Mouse (Mus musculus) spleen, postnatal 36 days (tissue): ENCODE data around the gene Crtc1.

ENCODE experiments used
- DNase-seq, 2 experiments: peaks; one replicate each; pipeline ENCODE4 v3.0.0; 2022; ENCODE audit warnings: low spot score in 2 of 2, mixed read lengths in 1 of 2

Crtc1 gene

DNA sequence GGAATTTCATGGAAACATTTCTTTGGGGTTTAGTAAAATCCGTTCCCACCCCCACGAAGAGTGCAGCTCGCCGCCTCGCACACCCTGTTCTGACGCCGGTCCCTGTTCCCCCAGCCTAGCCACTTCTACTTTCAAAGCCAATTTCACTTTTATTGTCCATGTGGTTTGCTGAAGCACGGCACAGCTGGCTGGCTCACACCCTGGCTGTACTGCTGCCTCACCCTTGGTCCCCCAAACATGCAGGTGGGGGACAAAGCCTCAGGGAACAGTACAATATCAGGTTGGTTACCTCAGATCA lies 23.1 kb upstream of the Crtc1 start:
- DNase-seq: no peak

- DNase-seq: no peak
Measured at GRCm38 (mm10) chr8:70461765-70462515, 22.6 kb upstream of the Crtc1 start.

DNA sequence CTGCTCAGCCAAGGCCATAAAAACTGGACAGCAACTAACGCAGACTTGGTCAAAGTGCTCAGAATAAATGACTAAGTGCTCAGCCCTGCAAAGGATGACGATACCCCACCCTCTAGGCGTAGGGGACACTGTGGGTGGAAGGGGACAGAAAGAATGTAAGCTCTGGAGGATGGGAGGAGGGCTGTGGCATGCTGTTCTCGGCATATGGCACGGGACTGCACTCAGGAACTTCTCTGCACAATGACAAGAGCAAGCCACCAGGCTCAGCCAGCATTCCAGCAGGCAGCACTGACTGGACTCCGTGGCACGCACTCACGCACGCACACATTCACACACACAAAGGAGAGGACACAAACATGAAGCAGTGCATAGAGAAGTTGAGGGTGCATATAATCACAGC lies 21.2 kb upstream of the Crtc1 start:
- DNase-seq: no peak

DNA sequence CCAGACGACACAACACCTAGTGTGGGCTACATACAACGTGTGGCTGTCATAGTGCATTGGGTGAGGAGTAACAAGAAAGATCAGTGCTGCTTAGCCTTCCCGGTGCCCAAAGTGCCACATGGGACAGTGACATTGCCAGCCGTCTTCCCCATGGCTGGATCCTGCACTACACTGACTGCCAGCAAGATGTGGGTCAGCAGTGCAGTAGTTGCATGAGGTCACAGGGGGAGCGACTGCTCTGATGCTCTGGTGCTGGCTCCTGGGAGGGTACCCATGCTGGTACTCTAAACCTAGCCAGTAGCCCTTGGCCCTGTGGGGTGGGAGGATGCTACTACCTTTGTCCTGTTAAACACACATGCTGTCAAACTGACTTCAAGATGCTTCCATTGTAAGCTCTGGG lies 20.8 kb upstream of the Crtc1 start:
- no peak for DNase-seq

GRCm38 (mm10) chr8:70459636-70460035 lies 20.3 kb upstream of the Crtc1 start:
- DNase-seq: no peak

GRCm38 (mm10) chr8:70458462-70458861 lies 19.1 kb upstream of the Crtc1 start:
- DNase-seq: no peak

DNA sequence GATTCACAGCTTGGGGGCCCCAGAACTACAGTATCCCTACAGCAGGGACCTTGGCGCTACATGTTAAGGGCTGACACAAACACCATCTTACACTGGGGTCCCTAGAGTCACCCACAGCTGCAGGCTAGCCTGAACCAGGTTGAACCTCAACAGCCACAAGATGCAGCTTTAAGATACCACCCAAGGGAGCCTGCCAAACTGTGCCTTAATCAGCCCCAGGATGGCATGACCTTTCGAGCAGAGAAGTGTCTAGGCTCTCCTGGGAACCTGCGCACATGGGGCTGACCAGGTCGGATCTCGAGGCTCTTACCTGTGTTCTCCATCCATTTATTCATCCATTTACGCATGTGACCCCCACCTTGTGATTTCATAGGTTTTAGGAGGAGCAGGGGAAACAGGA lies 18.5 kb upstream of the Crtc1 start:
- DNase-seq: no peak

DNA sequence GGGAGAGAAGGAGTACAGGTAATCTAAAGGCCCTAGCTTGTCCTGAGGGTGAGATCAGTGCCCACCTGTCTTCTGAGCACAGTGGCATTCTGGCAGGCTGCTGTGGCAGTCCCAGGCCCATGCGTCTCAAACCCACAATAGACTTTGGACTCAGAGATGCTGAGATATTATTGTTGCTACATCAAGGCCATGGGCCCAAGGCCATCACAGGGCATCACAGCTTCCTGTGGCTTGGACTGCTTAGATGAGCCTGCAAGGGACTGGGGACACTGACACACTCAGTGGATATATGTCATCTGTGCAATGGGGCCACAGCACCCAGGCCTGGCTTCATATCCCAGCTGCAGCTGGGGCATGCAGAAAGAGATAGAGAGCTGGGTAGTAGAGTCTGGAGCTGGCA lies 17.6 kb upstream of the Crtc1 start:
- no peak for DNase-seq

- no peak for DNase-seq
Measured at GRCm38 (mm10) chr8:70453852-70454251, 14.5 kb upstream of the Crtc1 start.

GRCm38 (mm10) chr8:70452196-70452966 lies 13.0 kb upstream of the Crtc1 start:
- DNase-seq: no peak

DNA sequence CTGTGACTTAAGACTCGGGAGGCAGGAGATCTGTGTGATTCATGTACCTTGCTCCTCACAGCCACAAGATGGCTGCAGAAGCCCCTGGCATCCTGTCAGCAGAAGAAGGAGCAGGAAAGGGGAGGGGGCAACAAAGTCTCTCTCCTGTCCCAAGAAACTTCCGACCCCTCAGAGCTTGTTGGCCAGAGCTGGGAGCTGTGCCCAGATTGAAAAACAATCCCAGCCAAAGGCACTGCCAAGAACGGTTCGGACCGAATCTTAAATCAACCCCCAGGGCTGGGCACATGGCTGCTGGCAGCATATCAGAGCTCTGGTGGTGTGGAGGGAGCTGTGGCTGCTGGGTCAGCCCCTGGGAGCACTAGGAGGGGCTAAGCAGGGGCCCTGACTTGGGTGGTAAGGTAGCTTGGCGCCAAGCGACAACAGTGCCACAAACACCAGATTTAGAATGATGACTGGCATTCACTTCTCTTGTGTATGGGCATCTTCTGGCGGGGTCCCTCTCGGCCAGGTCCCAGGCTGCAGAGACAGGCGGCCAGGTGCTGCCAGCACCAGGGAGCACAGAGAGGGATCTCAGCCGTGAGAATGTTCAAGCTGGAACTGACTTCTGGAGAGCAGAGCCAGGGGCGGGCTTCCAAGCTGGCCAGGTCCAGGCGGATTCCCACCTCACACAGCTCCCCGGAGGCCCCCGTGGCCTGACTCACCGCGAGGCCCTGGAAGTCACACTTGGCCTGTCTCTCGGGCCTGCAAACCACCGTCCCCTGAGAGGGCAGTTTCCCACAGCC lies 8.5 kb upstream of the Crtc1 start:
- no peak for DNase-seq

GRCm38 (mm10) chr8:70445988-70446387 lies 6.6 kb upstream of the Crtc1 start:
- no peak for DNase-seq

- peak in 1 of 2 experiments; percentile 19 for DNase-seq
Measured at GRCm38 (mm10) chr8:70443326-70443725, 3.9 kb upstream of the Crtc1 start.

DNA sequence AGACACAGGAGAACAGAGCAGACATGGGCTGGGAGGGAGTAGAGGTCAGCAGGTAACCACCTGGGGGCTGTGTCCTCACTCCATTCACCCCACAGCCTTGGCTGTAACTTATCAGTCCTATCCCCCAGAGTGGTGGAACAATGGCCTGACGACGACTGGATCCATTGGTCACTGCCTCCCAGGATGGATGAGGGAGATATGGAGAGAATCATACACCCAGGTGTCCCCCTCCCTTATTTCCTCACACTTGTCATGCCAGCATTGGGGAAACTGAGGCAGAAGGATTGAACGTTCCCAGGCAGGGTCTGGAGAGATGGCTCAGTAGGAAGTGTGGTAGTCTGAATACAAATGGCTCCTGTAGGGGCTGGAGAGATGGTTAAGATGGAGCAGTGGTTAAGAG lies 2.2 kb upstream of the Crtc1 start:
- no peak for DNase-seq

DNA sequence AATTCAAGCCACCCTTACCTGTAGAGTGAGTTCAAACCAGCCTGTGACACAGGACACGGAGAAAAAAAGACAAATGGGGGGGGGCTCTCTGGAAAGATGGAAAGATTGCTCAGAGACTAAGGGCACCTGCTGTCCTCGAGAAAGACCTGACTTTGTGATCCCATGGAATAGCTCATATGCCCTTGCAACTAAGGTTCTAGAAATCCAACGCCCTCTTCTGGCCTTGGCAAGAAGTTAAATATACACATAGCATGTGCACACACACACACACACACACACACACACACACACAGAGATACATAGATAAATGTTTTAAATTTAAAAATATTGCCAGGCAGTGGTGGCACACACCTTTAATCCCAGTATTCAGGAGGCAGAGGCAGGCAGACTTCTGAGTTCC lies 867 bp upstream of the Crtc1 start:
- DNase-seq: no peak

DNA sequence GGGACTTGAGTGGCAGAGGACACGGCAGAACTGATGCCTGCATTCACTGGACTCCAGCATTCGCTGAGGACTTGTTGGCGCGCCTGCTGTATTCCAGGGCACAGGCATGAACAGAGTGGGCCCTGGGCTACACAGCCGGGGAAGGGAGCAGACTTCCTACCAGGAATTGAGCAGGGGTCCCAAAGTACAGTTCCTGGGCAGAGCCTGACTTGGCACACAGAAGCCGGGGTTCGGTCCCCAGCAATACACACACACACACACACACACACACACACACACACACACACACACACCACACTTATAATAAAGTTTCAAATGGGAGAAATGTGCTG lies 435 bp upstream of the Crtc1 start:
- no peak for DNase-seq

GRCm38 (mm10) chr8:70438423-70438822 lies 956 bp downstream of the Crtc1 start:
- no peak for DNase-seq

DNA sequence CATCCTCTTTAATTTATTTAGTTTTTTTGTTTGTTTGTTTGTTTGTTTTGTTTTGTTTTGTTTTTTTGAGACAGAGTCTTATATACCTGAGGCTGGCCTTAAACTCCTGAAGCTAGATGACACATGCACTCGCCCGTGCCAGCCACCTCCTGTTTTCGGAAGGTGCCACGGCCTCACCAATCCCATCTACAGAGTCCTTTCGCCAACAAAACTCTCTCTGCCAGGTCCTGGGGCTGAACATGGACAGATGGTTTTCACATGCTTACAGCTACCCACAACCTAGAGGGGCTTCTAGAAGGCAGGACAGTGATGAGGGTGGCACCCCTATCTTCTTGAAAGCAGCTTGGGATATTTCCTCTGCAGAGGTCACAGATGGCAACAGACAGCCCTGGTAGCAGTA lies 4.2 kb downstream of the Crtc1 start:
- no peak for DNase-seq

- DNase-seq: no peak
Measured at GRCm38 (mm10) chr8:70432991-70433536, 6.3 kb downstream of the Crtc1 start.

DNA sequence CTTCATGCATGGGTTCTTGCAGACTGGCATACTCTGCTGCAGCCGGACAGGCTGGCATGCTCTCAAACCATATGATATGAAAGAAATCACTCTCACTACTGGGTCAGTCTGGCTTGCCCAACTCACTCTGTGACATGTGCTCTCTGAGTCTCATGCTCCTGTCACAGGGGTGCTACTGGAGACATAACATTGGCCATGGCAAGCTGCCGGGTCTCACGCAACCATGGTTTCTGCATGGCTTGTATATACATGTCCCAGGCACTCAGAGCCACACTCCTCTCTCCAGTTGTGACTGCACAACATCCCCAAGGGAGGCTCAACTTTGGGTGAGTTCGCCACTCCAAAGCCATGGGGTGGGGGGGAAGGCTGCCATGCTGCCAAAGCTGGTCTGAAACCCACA lies 8.2 kb downstream of the Crtc1 start:
- DNase-seq: no peak

- DNase-seq: peak; percentile 34 to 41
Measured at GRCm38 (mm10) chr8:70426300-70426907, 13.0 kb downstream of the Crtc1 start.

DNA sequence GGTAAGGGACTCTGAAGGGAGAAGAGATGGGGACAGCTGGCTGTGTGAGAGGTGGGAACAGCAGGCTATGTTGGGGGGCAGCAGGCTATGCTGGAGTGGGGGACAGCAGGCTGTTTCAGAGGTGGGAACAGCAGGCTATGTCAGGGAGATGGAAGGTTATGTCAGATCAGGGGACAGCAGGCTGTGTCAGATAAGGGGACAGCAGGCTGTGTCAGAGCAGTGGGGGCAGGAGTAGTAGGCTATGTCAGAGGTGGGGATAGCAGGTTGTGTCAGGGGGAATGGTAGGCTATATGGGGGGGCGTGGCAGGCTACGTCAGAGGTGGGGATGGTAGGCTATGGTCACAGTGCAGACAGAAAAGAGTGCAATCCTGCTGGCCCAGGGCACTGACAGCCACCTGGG lies 16.7 kb downstream of the Crtc1 start:
- no peak for DNase-seq
